Mouse (Mus musculus) thymus, postnatal 25 days (tissue): Measurements from ENCODE around the gene Dennd2a.

Source experiments
- DNase-seq: peaks from one replicate; pipeline ENCODE4 v3.0.0; 2022

Gene Dennd2a

GRCm38 (mm10) chr6:39555648-39555945 is 2.1 kb downstream of the Dennd2a start:
- DNase-seq = no peak

GRCm38 (mm10) chr6:39554888-39555647 is 2.6 kb downstream of the Dennd2a start:
- no peak for DNase-seq

DNA sequence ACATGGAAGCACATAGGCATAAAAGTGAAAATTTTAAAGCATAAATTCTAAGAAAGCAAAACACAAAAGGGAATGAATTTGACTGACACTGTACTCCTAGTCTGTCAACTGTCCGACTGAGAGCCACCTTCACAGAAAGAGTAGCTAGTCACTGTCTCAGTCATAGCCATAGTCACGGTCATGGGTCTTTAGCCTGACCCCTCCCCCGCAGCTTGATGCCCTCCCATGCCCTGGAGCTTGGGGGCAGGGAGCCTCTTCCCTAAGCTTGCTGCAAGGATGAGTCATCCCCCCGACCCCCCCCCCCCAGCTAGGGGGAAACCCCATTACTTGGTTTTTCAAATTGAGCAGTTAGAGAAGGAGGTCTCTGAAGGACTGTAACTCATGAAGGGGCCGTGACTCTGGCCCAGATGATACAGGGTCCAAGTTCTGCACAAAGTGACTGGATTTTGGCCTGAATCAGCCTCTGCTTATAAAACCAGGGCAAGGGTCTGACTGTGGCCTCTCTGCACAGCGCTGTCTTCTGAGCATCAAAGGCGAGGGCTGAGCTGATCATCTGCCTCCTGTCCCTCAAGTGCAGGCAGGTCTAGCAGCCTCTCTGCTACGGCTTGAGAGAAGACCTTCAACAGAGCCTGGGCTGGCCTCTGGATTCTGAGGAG is 5.6 kb downstream of the Dennd2a start:
- DNase-seq = no peak

GRCm38 (mm10) chr6:39548030-39548429 is 9.6 kb downstream of the Dennd2a start:
- DNase-seq = no peak

- DNase-seq = no peak
Measured at GRCm38 (mm10) chr6:39545474-39545873, 12.2 kb downstream of the Dennd2a start.

GRCm38 (mm10) chr6:39543769-39544420 is 13.8 kb downstream of the Dennd2a start:
- DNase-seq = no peak

- peak; percentile 31 for DNase-seq
Measured at GRCm38 (mm10) chr6:39542631-39543597, 14.8 kb downstream of the Dennd2a start.

DNA sequence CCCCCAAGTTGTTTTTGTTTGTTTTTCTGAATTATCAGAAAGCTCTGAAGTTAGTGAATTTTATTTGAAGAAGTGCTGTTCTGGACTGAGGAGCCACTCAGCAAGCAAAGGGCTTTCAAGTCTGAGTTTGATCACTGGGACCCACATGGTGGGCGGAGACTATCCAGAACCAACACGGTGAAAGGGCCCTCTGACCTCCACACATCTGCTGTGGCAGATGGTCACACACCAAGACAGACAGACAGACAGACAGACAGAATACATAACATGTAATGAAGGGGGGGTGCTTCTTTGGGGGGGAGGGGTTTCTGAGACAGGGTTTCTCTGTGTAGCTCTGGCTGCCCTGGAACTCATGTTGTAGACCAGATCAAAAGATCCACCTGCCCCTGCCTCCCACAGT is 17.1 kb downstream of the Dennd2a start:
- no peak for DNase-seq

DNA sequence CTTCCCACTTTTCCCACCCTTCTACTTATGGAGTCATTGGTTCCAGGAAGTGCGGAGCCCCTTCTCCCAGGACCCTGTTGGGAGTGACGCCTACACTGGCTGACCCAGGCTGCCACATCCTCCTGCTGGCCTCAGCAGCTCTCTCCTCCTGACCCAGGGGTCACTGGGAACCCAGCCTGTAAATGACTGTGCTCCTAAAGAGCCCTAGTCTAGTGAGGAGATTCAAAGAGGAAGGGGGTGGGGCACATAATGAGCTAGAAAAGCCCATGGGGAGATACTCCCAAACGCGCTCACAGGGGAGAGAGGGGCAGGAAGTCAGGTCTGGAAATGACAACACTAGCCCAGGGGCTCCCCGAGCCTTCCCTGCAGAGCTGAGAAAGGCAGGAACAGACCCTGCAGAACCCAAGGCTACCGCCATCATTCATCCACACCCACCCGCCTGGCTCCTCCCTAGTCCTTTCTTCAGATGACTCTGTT is 17.9 kb downstream of the Dennd2a start:
- DNase-seq = no peak

- no peak for DNase-seq
Measured at GRCm38 (mm10) chr6:39538227-39538626, 19.4 kb downstream of the Dennd2a start.

GRCm38 (mm10) chr6:39537276-39537675 is 20.4 kb downstream of the Dennd2a start:
- DNase-seq = no peak

GRCm38 (mm10) chr6:39536621-39537020 is 21.0 kb downstream of the Dennd2a start:
- DNase-seq = no peak

DNA sequence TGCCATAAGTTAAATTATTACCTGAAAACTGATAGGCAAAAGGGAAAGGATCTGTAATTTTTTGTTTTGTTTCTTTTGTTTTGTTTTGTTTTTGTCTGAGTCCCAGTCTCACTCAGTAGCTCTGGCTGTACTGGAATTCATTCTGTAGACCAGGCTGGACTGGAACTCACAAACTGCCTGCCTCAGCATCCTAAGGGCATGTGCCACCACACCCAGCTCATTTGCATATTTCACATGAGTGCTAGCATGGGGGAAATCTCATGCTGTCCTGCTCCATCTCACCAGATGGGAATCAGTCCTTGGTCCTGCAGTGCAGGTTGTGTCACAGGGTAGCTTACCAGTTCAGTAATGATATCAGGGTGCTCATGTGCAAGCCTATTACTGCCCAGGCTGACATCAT is 22.7 kb downstream of the Dennd2a start:
- no peak for DNase-seq

- no peak for DNase-seq
Measured at GRCm38 (mm10) chr6:39528671-39529535, 28.8 kb downstream of the Dennd2a start.

- no peak for DNase-seq
Measured at GRCm38 (mm10) chr6:39527811-39528210, 29.9 kb downstream of the Dennd2a start.

DNA sequence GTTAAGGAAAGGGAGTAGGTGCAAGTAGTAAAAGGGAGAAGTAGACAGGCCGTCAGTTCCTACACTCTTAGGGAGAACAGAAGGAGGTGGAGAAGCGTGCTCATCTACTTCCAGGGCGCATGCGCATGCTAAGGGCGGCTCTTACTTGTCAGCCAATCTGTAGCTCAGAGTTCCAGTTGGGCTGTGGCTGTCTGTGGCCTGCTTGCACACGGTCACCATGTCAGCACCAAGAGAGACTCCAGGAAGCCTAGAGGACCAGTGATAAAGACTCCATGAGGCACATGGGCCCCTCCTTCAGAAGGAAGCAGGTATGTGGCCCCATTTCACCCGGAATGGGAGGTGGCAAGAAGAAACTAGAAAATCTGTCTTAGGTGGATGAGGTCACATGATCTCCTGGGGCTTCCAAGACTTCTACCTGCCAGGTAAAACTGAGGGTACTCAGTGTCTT is 30.3 kb downstream of the Dennd2a start:
- DNase-seq = no peak

DNA sequence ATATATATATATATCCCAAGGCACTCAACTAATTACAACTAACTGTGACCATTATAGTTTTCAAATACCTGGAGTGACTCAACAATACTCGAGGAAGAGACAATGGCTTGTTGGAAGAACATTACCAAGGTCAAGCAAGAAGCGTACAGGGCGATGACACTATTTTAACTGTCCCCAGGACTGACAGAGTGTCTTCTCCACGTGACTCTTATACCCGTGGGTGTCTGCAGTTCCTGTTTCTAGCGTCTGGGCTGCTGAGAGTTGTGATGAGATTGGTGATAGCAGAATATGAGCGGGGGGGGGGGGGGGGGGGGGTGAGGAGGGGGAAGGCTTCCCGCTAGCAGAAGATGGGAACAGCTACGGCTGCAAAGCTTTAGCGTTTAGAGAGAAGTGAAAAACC is 30.9 kb downstream of the Dennd2a start:
- DNase-seq = no peak

- DNase-seq = no peak
Measured at GRCm38 (mm10) chr6:39523161-39523560, 34.5 kb downstream of the Dennd2a start.

- DNase-seq = no peak
Measured at GRCm38 (mm10) chr6:39522425-39522824, 35.2 kb downstream of the Dennd2a start.

DNA sequence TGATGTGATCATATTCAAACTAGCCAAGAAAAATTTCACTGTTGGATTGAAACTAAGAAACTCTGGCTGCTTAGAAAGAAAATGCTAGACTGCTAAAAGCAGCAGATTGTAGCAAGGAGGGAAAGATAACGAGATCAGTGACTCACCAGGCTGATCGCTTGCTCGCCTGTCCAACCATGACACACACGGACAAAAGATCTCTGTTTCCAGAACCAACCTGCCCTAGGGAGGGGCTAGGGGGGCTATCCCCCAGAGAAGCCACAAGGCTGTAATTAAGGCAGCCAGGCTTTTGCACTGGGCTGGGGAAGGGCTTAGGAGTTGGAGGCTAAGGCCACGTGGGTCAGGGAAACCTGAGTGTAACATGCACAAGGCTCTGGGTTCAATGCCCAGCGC is 41.9 kb downstream of the Dennd2a start:
- no peak for DNase-seq

- no peak for DNase-seq
Measured at GRCm38 (mm10) chr6:39515040-39515738, 42.5 kb downstream of the Dennd2a start.
